Mouse (Mus musculus) midbrain, postnatal 0 days (tissue): ENCODE measurements around the gene Snd1. TPM values are rescaled to one million over a fixed set of nuclear protein-coding genes. Genes with fewer than 3 reads are reported as not detected.

Experiments
- ATAC-seq: fragments of 200-750 bp; cut with Nextera tagmentation; 2 replicates; pipeline ENCODE4 v1.8.0; 2017; ENCODE audit warnings: moderate number of reproducible peaks, mild to moderate bottlenecking, moderate TSS enrichment, moderate library complexity; ENCODE audit not compliant: low FRiP score
- DNase-seq: peaks from one replicate; pipeline ENCODE4 v3.0.0-alpha.2; 2015; ENCODE audit warnings: low spot score
- H3K27ac ChIP-seq: fragments of 300-500 bp; sonication (generic); 2 replicates; pipeline ENCODE4 v1.5.1; 2014; ENCODE audit warnings: low read depth, mild to moderate bottlenecking, low read length, mixed read lengths
- H3K27me3 ChIP-seq: fragments of 300-500 bp; sonication (generic); 2 replicates; pipeline ENCODE4 v1.6.1; 2014; ENCODE audit warnings: low read length, control low read depth, mixed read lengths; ENCODE audit not compliant: insufficient read depth
- H3K36me3 ChIP-seq: fragments of 300-500 bp; sonication (generic); 2 replicates; pipeline ENCODE4 v1.6.1; 2014; ENCODE audit warnings: low read length, control low read depth, mixed read lengths; ENCODE audit not compliant: insufficient read depth
- H3K4me1 ChIP-seq: fragments of 300-500 bp; sonication (generic); 2 replicates; pipeline ENCODE4 v1.6.1; 2014; ENCODE audit warnings: mild to moderate bottlenecking, control low read depth, antibody characterized with exemption, low read length, mixed read lengths; ENCODE audit not compliant: insufficient read depth
- H3K4me2 ChIP-seq: fragments of 300-500 bp; sonication (generic); 2 replicates; pipeline ENCODE4 v1.6.1; 2014; ENCODE audit warnings: low read depth, mild to moderate bottlenecking, low read length, mixed read lengths; ENCODE audit not compliant: poor library complexity, severe bottlenecking
- H3K4me3 ChIP-seq: fragments of 300-500 bp; sonication (generic); 2 replicates; pipeline ENCODE4 v1.5.1; 2014; ENCODE audit warnings: low read depth, mild to moderate bottlenecking, low read length, moderate library complexity
- H3K9ac ChIP-seq: fragments of 300-500 bp; sonication (generic); replicated peaks from 2 replicates; pipeline ENCODE4 v1.6.1; 2014; ENCODE audit warnings: mild to moderate bottlenecking, low read length, moderate library complexity, mixed read lengths; ENCODE audit not compliant: poor library complexity, severe bottlenecking
- H3K9me3 ChIP-seq: fragments of 300-500 bp; sonication (generic); 2 replicates; pipeline ENCODE4 v1.6.1; 2016; ENCODE audit warnings: low read length, control low read depth
- CTCF ChIP-seq: IDR thresholded peaks from 2 replicates; pipeline ENCODE4 v1.5.1; 2016; ENCODE audit warnings: antibody characterized with exemption, mild to moderate bottlenecking
- WGBS: fragments of 180-500 bp; shearing (Covaris S2); extraction: QIAGEN DNeasy Blood & Tissue Kit; methylation state at CpG from one replicate; pipeline ENCODE4 v1.1.7; 2014; 5-methylcytosine and 5-hydroxymethylcytosine counted together
- polyA plus RNA-seq: library from polyadenylated mRNA; unstranded; fragments of >200 nt; fragmentation: Nextera tagmentation; extraction: Ambion mirVana; gene quantifications from 2 replicates; pipeline ENCODE4 v1.2.1, GENCODE M21; 2015
- total RNA-seq: library from RNA; depleted of rRNA; stranded (reverse); fragments of >200 nt; gene quantifications from 2 replicates; pipeline ENCODE4 v1.2.3, GENCODE M21; 2014

Snd1 gene
- total and polyA plus RNA-seq, 2 experiments from 2014 or later, result 70.6 to 81.1 TPM

DNA sequence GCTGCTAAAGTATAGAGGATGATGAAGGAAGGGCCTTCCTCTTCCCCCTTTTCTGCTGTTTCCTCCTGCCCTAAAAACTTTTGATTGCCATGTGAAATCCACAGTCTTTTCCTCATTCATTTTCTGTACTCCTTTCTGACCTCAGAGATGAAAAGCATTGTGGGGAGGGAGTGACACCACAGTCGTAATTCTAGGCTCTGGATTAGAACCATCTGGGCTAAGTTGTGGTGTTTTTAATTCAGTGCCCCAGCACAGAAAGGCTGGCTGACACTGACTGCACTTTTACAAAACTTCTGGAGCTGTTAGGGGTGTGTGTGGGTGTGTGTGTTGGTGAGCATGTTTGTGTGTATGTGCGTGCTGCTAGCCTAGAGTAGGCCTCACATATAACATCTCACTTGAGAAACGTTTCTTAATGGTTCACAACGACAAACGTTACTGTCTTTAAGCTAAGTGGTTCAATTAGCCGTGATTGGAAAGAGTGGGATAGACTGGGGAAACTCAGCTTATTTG lies 373.4 kb downstream of the Snd1 start:
- no peak for DNase-seq
- 74% methylated on average over 6 of the region's 6 CpGs for WGBS
- no peak for ATAC-seq
- Histone ChIP-seq H3K36me3 (no peaks in the 10 kb centered on the region), H3K4me1 (0 out of 2 replicates have a peak, but pooled peaks cover 3% of the 10 kb centered on the region), H3K27me3 (no peaks in the 10 kb centered on the region), H3K4me3 (no peak overlapping the region), H3K9ac (no peak overlapping the region), H3K4me2 (no peak overlapping the region), H3K9me3 (no peaks in the 10 kb centered on the region), H3K27ac (no peak overlapping the region)
- no peak for TF ChIP-seq CTCF

DNA sequence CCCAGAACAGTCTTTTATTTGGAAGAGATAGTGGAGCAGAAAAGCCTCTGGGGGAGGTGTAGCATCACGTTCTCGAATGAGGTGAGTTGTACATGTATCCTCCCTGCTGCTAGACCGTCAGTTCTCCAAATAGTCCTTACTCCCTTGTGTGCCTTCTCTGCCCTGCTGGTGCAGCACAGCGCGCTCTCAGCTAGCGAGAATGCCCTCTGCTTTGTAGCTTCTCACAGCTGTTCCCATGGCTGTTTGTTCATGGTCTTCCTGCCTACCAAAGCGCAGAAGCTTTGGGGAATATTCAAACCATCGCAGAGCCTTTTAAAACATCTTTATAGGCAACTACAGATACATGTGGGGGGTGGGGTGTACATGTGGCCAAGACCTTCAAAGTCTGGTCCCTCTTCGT lies 374.0 kb downstream of the Snd1 start:
- H3K27ac ChIP-seq, result no peak overlapping the region
- H3K4me1 ChIP-seq, result peaks cover 8% of the 10 kb centered on the region; the same call in 1 of the 2 replicates
- no peak for TF ChIP-seq CTCF
- H3K4me3 ChIP-seq, result no peak overlapping the region
- WGBS, result 49% methylated on average over 9 of the region's 9 CpGs
- no peak overlapping the region for H3K4me2 ChIP-seq
- DNase-seq, result no peak
- H3K9ac ChIP-seq, result no peak overlapping the region
- H3K9me3 ChIP-seq, result no peaks in the 10 kb centered on the region
- H3K36me3 ChIP-seq, result no peaks in the 10 kb centered on the region
- H3K27me3 ChIP-seq, result no peaks in the 10 kb centered on the region
- ATAC-seq, result no peak

DNA sequence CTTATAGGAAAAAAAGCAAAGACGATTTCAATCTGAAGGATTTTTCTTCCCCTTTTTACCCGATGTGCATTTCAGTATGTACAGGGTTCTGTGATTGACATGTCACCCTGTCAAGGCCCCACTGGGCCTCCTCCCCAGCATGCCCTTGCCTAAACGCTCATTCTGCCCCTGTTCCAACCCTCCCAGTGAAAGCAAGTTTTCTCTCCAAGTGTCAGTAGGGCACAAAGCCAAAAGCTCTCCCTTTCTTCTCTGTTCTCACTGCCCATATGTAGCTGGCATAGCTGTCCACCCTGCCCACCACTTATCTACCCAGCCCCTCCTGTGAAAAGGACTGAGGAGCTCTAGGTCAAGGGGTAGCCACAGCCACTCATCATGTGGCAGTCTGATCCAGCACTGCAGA lies 374.4 kb downstream of the Snd1 start:
- H3K4me1 ChIP-seq, result peaks cover 12% of the 10 kb centered on the region; the same call in 1 of the 2 replicates
- no peak overlapping the region for H3K27ac ChIP-seq
- DNase-seq (no peak), ATAC-seq (0 out of 2 replicates have a peak, but pooled peaks have one; percentile 2)
- H3K9ac ChIP-seq, result no peak overlapping the region
- no peak overlapping the region for H3K4me2 ChIP-seq
- H3K27me3 ChIP-seq, result no peaks in the 10 kb centered on the region
- no peak overlapping the region for H3K4me3 ChIP-seq
- H3K9me3 ChIP-seq, result no peaks in the 10 kb centered on the region
- 27% methylated on average over 3 of the region's 3 CpGs for WGBS
- TF ChIP-seq CTCF, result no peak
- H3K36me3 ChIP-seq, result no peaks in the 10 kb centered on the region

DNA sequence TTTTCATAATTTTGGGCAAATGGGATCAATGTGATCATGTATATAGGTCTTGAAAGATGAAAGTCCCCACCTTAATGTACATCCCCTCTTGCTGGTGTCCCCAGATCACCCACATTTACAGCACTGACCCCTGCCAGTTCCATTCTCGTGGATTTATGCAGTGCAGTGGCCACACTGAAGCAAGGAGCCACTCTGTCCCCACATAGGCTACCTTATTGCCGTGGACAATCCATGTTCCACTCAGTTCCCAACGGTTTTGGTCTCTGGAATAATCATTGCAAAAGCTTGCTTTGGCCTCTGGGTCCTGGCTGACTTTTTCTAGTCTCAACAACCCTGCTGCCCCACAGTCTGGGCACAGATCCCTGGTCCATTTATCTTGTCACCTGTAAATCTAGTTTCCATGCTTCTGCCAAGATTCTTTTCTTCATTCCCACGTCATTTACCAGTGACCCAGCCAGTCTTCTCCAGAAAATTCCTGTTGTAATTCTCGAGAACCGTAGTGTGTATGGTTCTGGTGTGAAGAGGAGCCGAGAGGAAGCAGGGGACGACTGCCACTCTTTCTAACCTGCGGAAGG lies 375.5 kb downstream of the Snd1 start:
- TF ChIP-seq CTCF, result no peak
- Histone ChIP-seq H3K36me3 (no peaks in the 10 kb centered on the region), H3K9ac (no peak overlapping the region), H3K27me3 (no peaks in the 10 kb centered on the region), H3K4me1 (peaks cover 12% of the 10 kb centered on the region; the same call in 1 of the 2 replicates), H3K9me3 (no peaks in the 10 kb centered on the region), H3K4me2 (no peak overlapping the region), H3K27ac (no peak overlapping the region), H3K4me3 (no peak overlapping the region)
- 89% methylated on average over 9 of the region's 9 CpGs for WGBS
- ATAC-seq, result no peak
- no peak for DNase-seq

DNA sequence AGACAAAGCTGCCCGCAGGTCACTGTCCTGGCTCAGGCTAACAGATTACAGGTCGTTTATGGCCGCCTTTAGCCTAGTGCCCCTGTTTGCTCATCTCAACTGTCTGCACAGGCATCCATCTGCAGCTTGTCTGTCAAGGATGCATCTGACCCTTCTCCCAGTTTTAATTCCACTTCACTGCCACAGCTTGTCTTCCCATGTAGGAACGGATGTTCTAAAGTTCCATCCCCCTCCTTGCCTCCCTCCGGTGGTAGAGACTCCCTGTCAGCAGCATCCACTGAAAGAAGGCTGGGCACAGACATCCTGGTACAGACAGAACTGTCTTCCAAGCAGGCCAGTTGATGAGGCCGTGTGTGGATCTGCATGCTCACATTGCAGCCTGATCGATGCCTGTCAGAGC lies 377.4 kb downstream of the Snd1 start:
- Histone ChIP-seq H3K36me3 (no peaks in the 10 kb centered on the region), H3K9ac (no peak overlapping the region), H3K4me1 (peaks cover 12% of the 10 kb centered on the region; the same call in 1 of the 2 replicates), H3K4me2 (no peak overlapping the region), H3K27ac (no peak overlapping the region), H3K9me3 (no peaks in the 10 kb centered on the region), H3K27me3 (no peaks in the 10 kb centered on the region), H3K4me3 (no peak overlapping the region)
- 70% methylated on average over 7 of the region's 7 CpGs for WGBS
- no peak for TF ChIP-seq CTCF
- ATAC-seq (no peak), DNase-seq (no peak)

GRCm38 (mm10) chr6:28853164-28853563 lies 378.2 kb downstream of the Snd1 start:
- H3K9ac ChIP-seq, result no peak overlapping the region
- no peak overlapping the region for H3K4me3 ChIP-seq
- no peak overlapping the region for H3K4me2 ChIP-seq
- ATAC-seq, result no peak
- 21% methylated on average over 3 of the region's 3 CpGs for WGBS
- no peak for TF ChIP-seq CTCF
- no peaks in the 10 kb centered on the region for H3K27me3 ChIP-seq
- H3K4me1 ChIP-seq, result peaks cover 12% of the 10 kb centered on the region; the same call in 1 of the 2 replicates
- H3K36me3 ChIP-seq, result no peaks in the 10 kb centered on the region
- peak overlapping the region; percentile 55 for H3K27ac ChIP-seq
- H3K9me3 ChIP-seq, result no peaks in the 10 kb centered on the region
- DNase-seq, result no peak
